Mouse (Mus musculus) ovary, postnatal 36 days (tissue): ENCODE results near the gene H2-Q2.
"Not testable (repeated sequence)": the region's sequence is repeated elsewhere in the genome, so short reads cannot be mapped to it uniquely, and the experiment has no call there.

ENCODE experiments used
- DNase-seq: peaks from one replicate; pipeline ENCODE4 v3.0.0; 2022; ENCODE audit warnings: low spot score, mixed read lengths

H2-Q2 gene

GRCm38 (mm10) chr17:35359470-35359862, 17.4 kb downstream of the H2-Q2 start:
- DNase-seq: no peak

GRCm38 (mm10) chr17:35379369-35379728, 37.3 kb downstream of the H2-Q2 start, which contains the start of gene H2-Q4:
Gene H2-Q4 (plus strand): TSS chr17:35379617.
- DNase-seq: peak; percentile 88

GRCm38 (mm10) chr17:35379729-35380451, 37.8 kb downstream of the H2-Q2 start:
- peak; percentile 37 for DNase-seq

- not testable (repeated sequence) for DNase-seq
These were observed 47.8 kb downstream of the H2-Q2 start for GRCm38 (mm10) chr17:35389796-35390195.

- not testable (repeated sequence) for DNase-seq
These were observed 50.6 kb downstream of the H2-Q2 start for GRCm38 (mm10) chr17:35392671-35393070.

- DNase-seq: not testable (repeated sequence)
These were observed 52.1 kb downstream of the H2-Q2 start for GRCm38 (mm10) chr17:35393864-35394800.
